Mouse (Mus musculus): ENCODE measurements around the gene Lima1.

DNA sequence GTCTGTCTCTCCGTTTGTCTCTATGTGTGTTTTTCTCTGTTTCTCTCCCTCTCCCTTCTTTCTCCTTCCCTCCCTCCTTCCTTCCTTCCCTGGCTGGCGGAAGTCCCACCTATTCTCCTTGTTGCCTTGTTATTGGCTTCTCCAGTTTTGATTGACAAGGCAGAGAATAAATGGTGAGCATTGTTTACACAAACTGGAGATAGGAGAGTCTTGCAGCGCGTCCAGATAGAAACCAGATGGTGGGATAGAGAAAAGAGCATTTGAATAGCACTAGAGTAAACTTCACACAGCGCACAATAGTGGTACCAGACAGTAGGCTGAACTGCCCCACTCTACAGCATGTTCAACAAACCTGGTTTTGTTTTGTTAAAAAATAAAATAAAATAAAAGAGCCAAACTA, 43.7 kb downstream of the Lima1 start:
- TF ChIP-seq CTCF (IDR thresholded peaks at IDR 0.05; ENCODE audit: borderline replicate concordance, insufficient read depth, low read depth, low read length) (no peak), POLR2A (IDR thresholded peaks at IDR 0.05; ENCODE audit: borderline replicate concordance, insufficient read depth, low read length) (no peak)
